Mouse (Mus musculus) urinary bladder, adult 18-20 months (tissue): Measurements from ENCODE around the gene Zfp503.

ENCODE experiments used
- DNase-seq, 2 experiments: peaks; one replicate each; pipeline ENCODE4 v3.0.0; 2022; ENCODE audit warnings: low spot score in 2 of 2, mixed read lengths in 2 of 2

Zfp503 gene

GRCm38 (mm10) chr14:21968978-21969377 is 20.4 kb downstream of the Zfp503 start:
- DNase-seq = peak; percentile 41 to 47

GRCm38 (mm10) chr14:21967375-21968010 is 21.9 kb downstream of the Zfp503 start:
- DNase-seq = no peak

- no peak for DNase-seq
Observed at GRCm38 (mm10) chr14:21966276-21966675, 23.1 kb downstream of the Zfp503 start.

GRCm38 (mm10) chr14:21962381-21963050 is 26.9 kb downstream of the Zfp503 start:
- DNase-seq = no peak

- DNase-seq = no peak
Observed at GRCm38 (mm10) chr14:21959243-21959642, 30.2 kb downstream of the Zfp503 start.

- DNase-seq = no peak
Observed at GRCm38 (mm10) chr14:21958643-21959042, 30.8 kb downstream of the Zfp503 start.

- DNase-seq = peak in 1 of 2 experiments; percentile 12
Observed at GRCm38 (mm10) chr14:21952541-21952940, 36.9 kb downstream of the Zfp503 start.

- DNase-seq = no peak
Observed at GRCm38 (mm10) chr14:21951896-21952523, 37.4 kb downstream of the Zfp503 start.

GRCm38 (mm10) chr14:21944946-21945345 is 44.5 kb downstream of the Zfp503 start:
- DNase-seq = no peak

GRCm38 (mm10) chr14:21941581-21941980 is 47.8 kb downstream of the Zfp503 start:
- no peak for DNase-seq

- no peak for DNase-seq
Observed at GRCm38 (mm10) chr14:21937116-21937515, 52.3 kb downstream of the Zfp503 start.

GRCm38 (mm10) chr14:21936102-21936630 is 53.2 kb downstream of the Zfp503 start:
- no peak for DNase-seq
